Mouse (Mus musculus): ENCODE measurements around the gene Tnc. TPM values are rescaled to one million over a fixed set of nuclear protein-coding genes. Genes with fewer than 3 reads are reported as not detected.
"Not testable (repeated sequence)": the region's sequence is repeated elsewhere in the genome, so short reads cannot be mapped to it uniquely, and the experiment has no call there.

The Tnc gene
- total RNA-seq, 2 experiments from 2014 or later, result 122 to 128 TPM

DNA sequence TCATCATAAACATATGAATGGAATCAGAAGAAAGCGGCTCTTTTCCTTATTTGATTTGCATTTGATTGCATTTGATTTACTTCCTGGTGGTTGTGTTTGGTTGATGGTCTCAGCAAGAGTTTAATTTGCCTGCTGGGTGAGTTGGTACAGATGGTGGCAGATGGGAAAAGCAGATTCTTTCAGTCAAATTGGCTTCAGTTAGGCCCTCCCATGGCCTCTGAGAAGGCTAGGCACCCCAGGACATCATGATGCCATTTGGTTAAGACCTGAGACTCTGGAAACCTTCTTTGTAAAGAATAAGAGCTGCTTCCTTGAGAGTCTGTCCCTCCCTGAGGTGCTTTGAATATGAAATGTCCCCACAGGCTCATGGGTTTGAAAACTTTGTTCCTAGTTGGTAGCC is 75.1 kb downstream of the Tnc start:
- intact Hi-C loops (cut with DNase I), result no loop called here
- peak; percentile 37 for DNase-seq

DNA sequence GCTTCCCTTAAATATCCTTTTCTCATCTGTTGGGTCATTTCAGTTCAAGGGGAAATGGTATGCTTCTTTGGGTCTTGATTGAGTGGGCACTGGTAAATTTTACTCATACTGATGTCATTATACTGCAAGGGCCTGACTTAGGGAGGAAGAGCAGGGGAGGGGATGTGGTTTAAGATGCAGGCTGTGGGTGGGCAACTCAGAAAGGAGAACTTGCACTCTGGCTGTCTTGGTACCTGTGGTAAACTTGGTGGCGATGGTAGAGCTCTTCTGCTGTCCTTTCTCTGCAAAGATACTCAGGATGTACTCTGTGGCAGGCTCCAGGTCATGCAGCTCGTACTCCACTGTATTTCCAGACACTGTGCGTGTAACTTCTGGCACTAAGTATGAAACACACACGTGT is 75.9 kb downstream of the Tnc start:
- intact Hi-C loops (cut with DNase I), result no loop called here
- no peak for DNase-seq

DNA sequence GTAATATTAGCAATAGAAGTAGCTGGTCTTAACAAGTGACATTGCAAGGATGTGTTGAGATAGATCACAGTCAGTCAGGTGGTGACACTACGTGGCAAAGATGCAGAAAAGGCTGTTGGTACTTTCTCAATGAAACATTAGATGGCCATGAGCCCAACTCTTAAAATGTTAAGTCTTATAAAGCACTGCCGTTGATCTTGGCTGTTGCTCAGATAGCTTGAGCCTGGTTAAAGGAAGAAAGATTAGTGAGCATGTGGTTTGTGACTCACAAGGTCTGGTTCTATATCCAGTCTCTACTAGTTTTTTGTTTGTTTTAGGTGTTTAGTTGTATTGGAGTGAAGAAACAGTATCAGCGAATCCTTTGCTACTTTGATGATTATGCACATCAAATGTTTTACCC is 76.9 kb downstream of the Tnc start:
- no peak for DNase-seq
- intact Hi-C loops (cut with DNase I), result no loop called here

- DNase-seq, result no peak
- intact Hi-C loops (cut with DNase I), result no loop called here
Measured at GRCm38 (mm10) chr4:63963410-63963809, 83.4 kb downstream of the Tnc start.

DNA sequence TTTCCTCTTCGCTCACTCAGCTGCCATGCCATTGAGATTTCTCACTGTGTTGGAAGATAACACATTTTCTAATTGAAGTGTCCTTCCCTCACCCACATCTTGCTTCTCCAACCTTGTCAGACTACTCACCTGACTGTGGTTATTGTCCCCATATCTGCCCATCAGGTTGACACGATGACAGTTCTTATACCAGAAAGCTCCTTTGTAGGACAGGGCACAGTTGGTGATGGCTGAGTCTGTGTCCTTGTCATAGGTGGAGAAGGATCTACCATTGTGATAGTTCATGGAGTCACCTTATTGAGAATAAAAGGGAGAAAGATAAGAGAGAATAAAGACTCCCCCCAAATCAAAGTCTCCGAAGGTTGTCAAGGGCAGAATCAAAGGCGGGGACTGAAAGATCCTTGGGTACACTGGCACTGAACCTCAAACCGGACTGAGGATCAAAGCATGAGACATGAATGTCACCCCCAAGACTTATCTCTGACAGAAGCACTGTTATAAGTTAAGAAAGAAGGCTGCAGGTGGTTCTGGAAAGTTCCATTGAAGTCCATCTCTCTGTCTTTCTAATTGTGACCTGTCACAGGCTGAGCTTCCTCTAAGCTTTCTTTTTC is 84.9 kb downstream of the Tnc start:
- no peak for DNase-seq
- intact Hi-C loops (cut with DNase I), result no loop called here

GRCm38 (mm10) chr4:63958601-63959000 is 88.2 kb downstream of the Tnc start:
- intact Hi-C loops (cut with DNase I), result no loop called here
- no peak for DNase-seq

- DNase-seq, result no peak
- intact Hi-C loops (cut with DNase I), result no loop called here
Measured at GRCm38 (mm10) chr4:63950054-63950453, 96.8 kb downstream of the Tnc start.

DNA sequence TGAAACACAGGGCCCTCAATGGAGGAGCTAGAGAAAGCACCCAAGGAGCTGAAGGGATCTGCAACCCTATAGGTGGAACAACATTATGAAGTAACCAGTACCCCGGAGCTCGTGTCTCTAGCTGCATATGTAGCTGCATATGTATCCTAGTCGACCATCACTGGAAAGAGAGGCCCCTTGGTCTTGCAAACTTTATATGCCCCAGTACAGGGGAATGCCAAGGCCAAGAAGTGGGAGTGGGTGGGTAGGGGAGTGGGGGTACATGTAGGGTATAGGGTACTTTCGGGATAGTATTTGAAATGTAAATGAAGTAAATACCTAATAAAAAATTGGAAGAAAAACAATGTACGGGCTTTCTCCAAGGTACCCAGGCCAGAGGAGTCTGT is 98.1 kb downstream of the Tnc start:
- not testable (repeated sequence) for DNase-seq
- intact Hi-C loops (cut with DNase I), result loop anchor here (2.0 to 10.0 kb wide), 3 partner anchors 444 to 546 kb away; no protein-coding TSS in a partner anchor

GRCm38 (mm10) chr4:63948066-63948687 is 98.6 kb downstream of the Tnc start:
- intact Hi-C loops (cut with DNase I), result loop anchor here (2.0 to 10.0 kb wide), 3 partner anchors 443 to 547 kb away; no protein-coding TSS in a partner anchor
- peak; percentile 59 for DNase-seq

- DNase-seq, result no peak
- intact Hi-C loops (cut with DNase I), result loop anchor here (10.0 kb wide), 2 partner anchors 439 to 551 kb away; no protein-coding TSS in a partner anchor
Measured at GRCm38 (mm10) chr4:63943813-63944212, 103.0 kb downstream of the Tnc start.

- intact Hi-C loops (cut with DNase I), result loop anchor here (10.0 kb wide), 2 partner anchors 438 to 552 kb away; no protein-coding TSS in a partner anchor
- no peak for DNase-seq
Measured at GRCm38 (mm10) chr4:63942875-63943274, 103.9 kb downstream of the Tnc start.

DNA sequence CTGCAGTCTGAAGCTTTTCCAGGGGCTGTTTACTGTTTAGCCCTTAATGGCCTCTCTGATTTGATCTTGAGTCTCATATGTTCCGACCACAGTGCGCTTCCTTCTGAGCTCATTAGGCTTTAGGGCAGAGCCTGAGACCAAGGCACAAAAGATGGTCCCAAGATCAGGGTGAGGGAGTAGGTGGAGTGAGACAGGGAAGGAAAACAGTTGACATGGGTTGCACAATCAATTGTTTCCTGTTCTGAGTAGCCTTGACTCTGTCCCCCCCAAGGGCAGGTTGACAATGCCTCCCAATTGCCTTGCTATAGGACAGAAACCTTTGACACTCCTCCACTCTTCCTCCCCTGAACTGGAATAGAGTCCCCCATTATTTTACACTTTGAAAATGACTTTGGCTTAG is 105.4 kb downstream of the Tnc start:
- intact Hi-C loops (cut with DNase I), result loop anchor here (10.0 kb wide), 2 partner anchors 437 to 553 kb away; no protein-coding TSS in a partner anchor
- no peak for DNase-seq

DNA sequence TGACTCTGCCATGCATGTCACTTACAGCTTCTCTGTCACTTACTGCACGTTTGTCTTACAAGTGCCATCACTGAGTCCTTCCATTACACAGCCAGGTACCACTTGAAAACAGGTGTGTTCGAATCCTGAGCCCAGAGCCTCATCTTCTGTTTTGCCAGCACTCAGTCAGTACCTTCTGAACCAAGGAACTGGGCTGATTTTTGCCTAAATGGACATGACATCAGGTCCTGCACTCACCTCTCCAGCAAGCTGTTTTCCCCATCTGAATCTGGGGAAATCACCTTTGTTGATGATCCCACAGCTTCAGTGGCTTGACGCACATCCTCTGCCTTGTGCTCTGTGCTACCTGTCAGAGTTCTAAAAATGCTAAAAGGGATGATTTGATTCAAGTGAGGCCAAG is 107.4 kb downstream of the Tnc start:
- intact Hi-C loops (cut with DNase I), result no loop called here
- DNase-seq, result no peak

DNA sequence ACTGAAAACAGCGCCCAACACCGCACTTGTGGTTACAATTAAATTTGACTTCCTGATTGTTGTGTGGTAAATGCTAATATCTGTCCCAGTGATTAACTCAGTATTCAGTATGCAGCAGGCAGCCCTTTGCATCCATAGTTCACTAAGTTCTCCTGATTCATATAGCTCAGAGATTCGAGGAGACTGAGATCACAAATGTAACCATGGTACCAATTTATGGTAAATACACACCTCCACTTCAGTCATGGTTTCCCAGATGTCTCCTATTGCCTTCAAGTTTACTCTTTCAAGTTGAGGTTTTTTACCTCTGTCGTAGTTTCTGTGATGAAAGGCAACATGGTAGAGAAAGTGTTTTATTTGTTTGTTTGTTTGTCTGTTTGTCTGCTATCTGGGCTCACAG is 110.9 kb downstream of the Tnc start:
- intact Hi-C loops (cut with DNase I), result no loop called here
- DNase-seq, result no peak

DNA sequence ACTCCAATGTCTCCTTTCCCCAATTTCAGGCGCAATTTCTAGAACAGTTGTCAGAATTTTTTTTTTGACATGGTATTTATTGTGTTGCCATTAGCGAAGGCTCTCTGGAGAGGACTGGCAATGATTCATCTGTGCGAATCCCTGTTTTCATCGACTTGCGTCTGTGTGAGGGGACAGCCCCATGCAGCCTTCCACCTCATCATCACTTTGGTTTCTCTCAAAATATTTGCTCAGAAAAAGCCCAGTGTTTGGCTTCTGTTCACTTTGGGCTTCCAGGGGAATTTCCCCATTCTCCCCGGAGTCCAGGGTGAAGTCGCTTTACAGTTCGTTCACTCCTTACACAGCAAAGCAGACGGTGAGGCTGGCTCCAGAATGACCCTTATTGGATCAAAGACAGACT is 111.5 kb downstream of the Tnc start:
- DNase-seq, result no peak
- intact Hi-C loops (cut with DNase I), result no loop called here

GRCm38 (mm10) chr4:63930863-63931262 is 116.0 kb downstream of the Tnc start:
- DNase-seq, result no peak
- intact Hi-C loops (cut with DNase I), result no loop called here

GRCm38 (mm10) chr4:63929490-63929889 is 117.3 kb downstream of the Tnc start:
- DNase-seq, result no peak
- intact Hi-C loops (cut with DNase I), result no loop called here

DNA sequence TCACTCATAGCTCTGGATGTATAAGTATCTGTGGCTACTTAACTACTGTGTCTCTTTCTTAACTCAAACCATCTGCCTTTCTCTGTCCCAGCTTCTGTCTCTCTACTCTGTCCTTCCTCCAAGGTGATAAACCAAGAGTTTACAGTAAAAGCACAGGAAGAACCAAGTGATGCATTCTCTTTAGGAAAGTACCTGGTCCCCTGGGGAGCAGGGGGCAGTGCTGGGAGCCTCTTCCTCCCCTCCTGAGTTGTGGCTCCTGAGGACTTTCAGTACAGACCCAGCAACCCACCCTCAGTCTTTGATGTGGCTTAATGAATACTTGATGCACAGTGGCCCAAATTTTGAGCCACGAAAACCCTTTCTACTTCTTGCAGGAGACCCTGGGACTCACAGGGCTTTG is 118.6 kb downstream of the Tnc start:
- DNase-seq, result no peak
- intact Hi-C loops (cut with DNase I), result no loop called here

DNA sequence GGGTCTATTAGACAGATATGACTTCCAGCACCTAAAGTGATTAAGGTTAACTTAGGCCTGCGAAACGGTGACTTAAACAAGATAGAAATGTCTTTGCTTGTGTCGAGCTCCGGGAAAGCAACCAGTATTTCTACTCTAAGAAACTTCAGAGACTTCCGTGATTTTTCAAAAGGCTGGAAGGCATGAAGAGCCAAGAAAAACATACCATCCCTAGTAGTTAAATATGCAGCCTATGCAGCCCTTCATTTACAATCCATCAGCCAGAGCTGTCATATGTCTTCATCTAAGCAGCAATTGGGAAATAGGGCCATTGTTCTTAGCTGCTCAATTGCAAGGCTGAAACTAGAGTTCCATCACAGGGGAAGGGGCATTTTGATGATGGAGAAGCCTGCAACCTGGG is 129.6 kb downstream of the Tnc start:
- intact Hi-C loops (cut with DNase I), result no loop called here
- no peak for DNase-seq

- intact Hi-C loops (cut with DNase I), result no loop called here
- DNase-seq, result no peak
Measured at GRCm38 (mm10) chr4:63916753-63917152, 130.1 kb downstream of the Tnc start.

GRCm38 (mm10) chr4:63916288-63916687 is 130.5 kb downstream of the Tnc start:
- intact Hi-C loops (cut with DNase I), result no loop called here
- DNase-seq, result no peak
